Mouse (Mus musculus): ENCODE data around the gene Zfyve28. TPM values are rescaled to one million over a fixed set of nuclear protein-coding genes. Genes with fewer than 3 reads are reported as not detected.
A peak's percentile ranks its signal among the peaks of the same experiment; 100 is the strongest.

Gene Zfyve28
- total and polyA plus RNA-seq, 3 experiments, result 0.12 to 0.14 TPM; not detected in 1

DNA sequence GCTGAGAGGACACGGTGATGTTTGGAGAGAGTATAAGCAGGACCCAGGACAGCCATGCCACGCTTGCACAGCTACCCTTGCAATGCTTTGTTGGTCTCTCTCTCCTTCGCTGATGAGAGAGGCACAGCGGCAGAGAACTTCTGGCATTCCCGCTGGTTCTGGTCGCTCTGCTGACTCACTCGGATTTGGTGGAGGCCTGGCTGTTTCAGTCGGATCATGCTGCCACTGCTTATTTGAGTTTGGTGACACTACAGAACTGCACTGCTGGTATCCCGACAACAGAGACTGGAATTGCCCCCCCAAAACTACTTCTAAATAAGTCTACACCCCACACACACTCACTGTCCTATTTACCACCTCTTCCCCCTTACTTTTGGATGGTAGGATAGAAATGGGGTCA is 9.0 kb downstream of the Zfyve28 start:
- no peaks in the 10 kb centered on the region for H3K79me2 ChIP-seq (ENCODE audit: control insufficient read depth, insufficient read depth, low read length, poor library complexity)
- no peaks in the 10 kb centered on the region for H3K9me3 ChIP-seq (replicated peaks; ENCODE audit: insufficient read depth, low read length)
- peaks cover 0 to 9% of the 10 kb centered on the region in 2 experiments for H3K27me3 ChIP-seq (ENCODE audit: control insufficient read depth in 1 of 2, insufficient read depth in 2 of 2, low read length in 2 of 2)
- H3K9ac ChIP-seq (ENCODE audit: control insufficient read depth, low read depth, low read length, poor library complexity, severe bottlenecking), result no peak overlapping the region
- no peak overlapping the region for H3K27ac ChIP-seq (ENCODE audit: control insufficient read depth, low read depth, low read length)
- H3K4me3 ChIP-seq (ENCODE audit: control insufficient read depth in 1 of 2, insufficient read depth in 1 of 2, low read depth in 2 of 2, low read length in 2 of 2), result no peak overlapping the region
- no peak for TF ChIP-seq NRF1 (IDR thresholded peaks at IDR 0.05; ENCODE audit: insufficient read depth, low read depth, low read length, poor library complexity, severe bottlenecking)
- TF ChIP-seq ZMIZ1 (IDR thresholded peaks at IDR 0.05; ENCODE audit: low read depth, low read length), result no peak
- TF ChIP-seq MAFK (IDR thresholded peaks at IDR 0.05; ENCODE audit: borderline replicate concordance, low read depth, low read length), result no peak
- no peak for TF ChIP-seq EP300 (IDR thresholded peaks at IDR 0.05; ENCODE audit: low read depth in 1 of 2, low read length in 2 of 2)
- TF ChIP-seq CHD1 (IDR thresholded peaks at IDR 0.05; ENCODE audit: low read depth, low read length), result no peak
- no peak for TF ChIP-seq USF1 (IDR thresholded peaks at IDR 0.05; ENCODE audit: low read depth, low read length)
- TF ChIP-seq GATA1 (IDR thresholded peaks at IDR 0.05; ENCODE audit: low read depth, low read length), result no peak
- no peak for TF ChIP-seq ZKSCAN1 (IDR thresholded peaks at IDR 0.05; ENCODE audit: low read depth, low read length)
- no peak for TF ChIP-seq E2F4 (IDR thresholded peaks at IDR 0.05; ENCODE audit: borderline replicate concordance, low read depth, low read length)
- TF ChIP-seq RCOR1 (IDR thresholded peaks at IDR 0.05; ENCODE audit: low read depth, low read length), result no peak
- TF ChIP-seq CHD2 (IDR thresholded peaks at IDR 0.05; ENCODE audit: low read length), result no peak
- TF ChIP-seq UBTF (IDR thresholded peaks at IDR 0.05; ENCODE audit: borderline replicate concordance, insufficient read depth, low read depth, low read length), result no peak
- no peak for TF ChIP-seq SIN3A (IDR thresholded peaks at IDR 0.05; ENCODE audit: low read length)
- no peak for TF ChIP-seq ETS1 (IDR thresholded peaks at IDR 0.05; ENCODE audit: low read depth, low read length)
- TF ChIP-seq ZNF384 (IDR thresholded peaks at IDR 0.05; ENCODE audit: low read depth, low read length), result no peak
- no peak for TF ChIP-seq NELFE (IDR thresholded peaks at IDR 0.05; ENCODE audit: low read depth, low read length)
- TF ChIP-seq MXI1 (IDR thresholded peaks at IDR 0.05; ENCODE audit: low read depth, low read length), result no peak
- no peak for TF ChIP-seq KAT2A (conservative IDR thresholded peaks at IDR 0.05; ENCODE audit: low read depth, low read length)
- no peak for TF ChIP-seq BHLHE40 (IDR thresholded peaks at IDR 0.05; ENCODE audit: borderline replicate concordance, low read depth, low read length)
- no peak for TF ChIP-seq MEF2A (IDR thresholded peaks at IDR 0.05; ENCODE audit: extremely low read depth, insufficient replicate concordance, low read depth, low read length, poor library complexity, severe bottlenecking)
- H3K4me1 ChIP-seq (ENCODE audit: control insufficient read depth in 1 of 2, insufficient read depth in 2 of 2, low read length in 2 of 2), result no peaks in the 10 kb centered on the region
- no peak for DNase-seq (ENCODE audit: low read depth, low spot score)
- H3K36me3 ChIP-seq (ENCODE audit: control insufficient read depth in 1 of 2, insufficient read depth in 2 of 2, low read length in 2 of 2), result no peaks in the 10 kb centered on the region

DNA sequence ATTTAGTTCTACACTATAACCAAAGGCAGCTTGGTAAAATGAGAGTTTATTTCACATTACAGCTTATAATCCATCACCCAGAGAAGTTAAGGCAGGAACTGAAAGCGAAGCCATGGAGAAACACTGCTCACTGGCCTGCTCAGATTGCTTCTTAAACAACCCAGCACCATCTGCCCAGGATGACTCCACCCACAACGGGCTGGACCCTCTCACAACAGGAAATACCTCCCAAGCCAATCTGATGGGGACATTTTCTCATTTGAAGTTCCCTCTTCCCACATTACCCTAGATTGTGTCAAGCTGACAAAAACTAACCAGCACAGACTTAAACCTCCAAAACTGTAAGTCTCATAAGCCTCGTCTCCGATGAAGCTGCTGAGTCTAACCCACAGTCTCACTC is 10.2 kb downstream of the Zfyve28 start:
- TF ChIP-seq MAX (IDR thresholded peaks at IDR 0.05; ENCODE audit: low read length) (no peak), ELF1 (IDR thresholded peaks at IDR 0.05; ENCODE audit: low read depth, low read length) (no peak), RCOR1 (IDR thresholded peaks at IDR 0.05; ENCODE audit: low read depth, low read length) (no peak), USF1 (IDR thresholded peaks at IDR 0.05; ENCODE audit: low read depth, low read length) (no peak), GABPA (IDR thresholded peaks at IDR 0.05; ENCODE audit: low read depth, low read length) (no peak), CHD1 (IDR thresholded peaks at IDR 0.05; ENCODE audit: low read depth, low read length) (no peak), ETS1 (IDR thresholded peaks at IDR 0.05; ENCODE audit: low read depth, low read length) (no peak), ZMIZ1 (IDR thresholded peaks at IDR 0.05; ENCODE audit: low read depth, low read length) (no peak), NRF1 (IDR thresholded peaks at IDR 0.05; ENCODE audit: insufficient read depth, low read depth, low read length, poor library complexity, severe bottlenecking) (no peak), USF2 (IDR thresholded peaks at IDR 0.05; ENCODE audit: borderline replicate concordance in 1 of 2, insufficient read depth in 1 of 2, low read depth in 1 of 2, low read length in 2 of 2) (no peak)
- H3K27ac ChIP-seq (ENCODE audit: control insufficient read depth, low read depth, low read length), result no peak overlapping the region
- DNase-seq (ENCODE audit: low read depth, low spot score), result peak; percentile 18

More for the DNA sequence above, 10.2 kb downstream of the Zfyve28 start:
- H3K36me3 ChIP-seq (ENCODE audit: control insufficient read depth in 1 of 2, insufficient read depth in 2 of 2, low read length in 2 of 2), result no peaks in the 10 kb centered on the region
- no peaks in the 10 kb centered on the region for H3K9me3 ChIP-seq (replicated peaks; ENCODE audit: insufficient read depth, low read length)
- H3K4me3 ChIP-seq (ENCODE audit: control insufficient read depth in 1 of 2, insufficient read depth in 1 of 2, low read depth in 2 of 2, low read length in 2 of 2), result no peak overlapping the region
- no peaks in the 10 kb centered on the region for H3K79me2 ChIP-seq (ENCODE audit: control insufficient read depth, insufficient read depth, low read length, poor library complexity)
- no peak overlapping the region for H3K9ac ChIP-seq (ENCODE audit: control insufficient read depth, low read depth, low read length, poor library complexity, severe bottlenecking)
- no peaks in the 10 kb centered on the region; a peak in 4 of 4 replicates for H3K27me3 ChIP-seq (ENCODE audit: control insufficient read depth in 1 of 2, insufficient read depth in 2 of 2, low read length in 2 of 2)
- H3K4me1 ChIP-seq (ENCODE audit: control insufficient read depth in 1 of 2, insufficient read depth in 2 of 2, low read length in 2 of 2), result no peaks in the 10 kb centered on the region

Measured in MEL (cell line).